Mouse (Mus musculus) bone marrow, adult 2 months (tissue): ENCODE measurements at regions not wholly inside any gene's neighbourhood (a gene's known extent, or its start where the extent isn't known, plus 50 kb on each side); places are given as distances from the start of the nearest gene placed in this dataset.

ENCODE experiments used
- CTCF ChIP-seq: fragments of 200-500 bp; IDR thresholded peaks from 2 replicates; pipeline ENCODE4 v1.5.1; 2011; ENCODE audit warnings: low read length, control low read depth; ENCODE audit not compliant: control insufficient read depth, insufficient read depth
- POLR2A ChIP-seq: fragments of 200-500 bp; IDR thresholded peaks from 2 replicates; pipeline ENCODE4 v1.6.1; 2011; ENCODE audit warnings: low read depth, mild to moderate bottlenecking, control low read depth, low read length, borderline replicate concordance; ENCODE audit not compliant: control insufficient read depth

GRCm38 (mm10) chr14:64572756-64573155 lies 468.7 kb downstream of the Prss52 start:
- TF ChIP-seq CTCF, result no peak
- TF ChIP-seq POLR2A, result no peak
